Mouse (Mus musculus) limb, embryonic 15.5 days (tissue): ENCODE data around the gene Arid4b. TPM values are rescaled to one million over a fixed set of nuclear protein-coding genes. Genes with fewer than 3 reads are reported as not detected.
A peak's percentile ranks its signal among the peaks of the same experiment; 100 is the strongest.
"Not testable (repeated sequence)": the region's sequence is repeated elsewhere in the genome, so short reads cannot be mapped to it uniquely, and the experiment has no call there.

Experiments
- ATAC-seq: fragments of 200-750 bp; cut with Nextera tagmentation; 2 replicates; pipeline ENCODE4 v1.8.0; 2017; ENCODE audit warnings: low read depth, moderate TSS enrichment; ENCODE audit not compliant: insufficient number of reproducible peaks, low FRiP score, low TSS enrichment
- H3K27ac ChIP-seq: fragments of 300-500 bp; sonication (generic); 2 replicates; pipeline ENCODE4 v1.5.1; 2015; ENCODE audit warnings: moderate library complexity, mild to moderate bottlenecking, inconsistent platforms
- H3K27me3 ChIP-seq: fragments of 300-500 bp; sonication (generic); 2 replicates; pipeline ENCODE4 v1.6.1; 2015; ENCODE audit warnings: inconsistent platforms
- H3K36me3 ChIP-seq: fragments of 300-500 bp; sonication (generic); 2 replicates; pipeline ENCODE4 v1.6.1; 2015; ENCODE audit warnings: inconsistent platforms
- H3K4me1 ChIP-seq: fragments of 300-500 bp; sonication (generic); 2 replicates; pipeline ENCODE4 v1.6.1; 2015; ENCODE audit warnings: inconsistent platforms
- H3K4me2 ChIP-seq: fragments of 300-500 bp; sonication (generic); 2 replicates; pipeline ENCODE4 v1.6.1; 2015; ENCODE audit warnings: mild to moderate bottlenecking, inconsistent platforms
- H3K4me3 ChIP-seq: fragments of 300-500 bp; sonication (generic); 2 replicates; pipeline ENCODE4 v1.5.1; 2015; ENCODE audit warnings: mild to moderate bottlenecking, inconsistent platforms
- H3K9ac ChIP-seq: fragments of 300-500 bp; sonication (generic); 2 replicates; pipeline ENCODE4 v1.6.1; 2015; ENCODE audit warnings: inconsistent platforms
- H3K9me3 ChIP-seq: fragments of 300-500 bp; sonication (generic); 2 replicates; pipeline ENCODE4 v1.6.1; 2016; ENCODE audit warnings: inconsistent platforms
- WGBS: fragments of 180-500 bp; shearing (Covaris S2); methylation state at CpG from one replicate; pipeline ENCODE4 v1.1.7; 2015; 5-methylcytosine and 5-hydroxymethylcytosine counted together
- polyA plus RNA-seq: library from polyadenylated mRNA; unstranded; fragments of >200 nt; fragmentation: Nextera tagmentation; extraction: Ambion mirVana; gene quantifications from 2 replicates; pipeline ENCODE4 v1.2.1, GENCODE M21; 2015

Gene Arid4b
- polyA plus RNA-seq: 71.2 and 79.0 TPM in 2 replicates

DNA sequence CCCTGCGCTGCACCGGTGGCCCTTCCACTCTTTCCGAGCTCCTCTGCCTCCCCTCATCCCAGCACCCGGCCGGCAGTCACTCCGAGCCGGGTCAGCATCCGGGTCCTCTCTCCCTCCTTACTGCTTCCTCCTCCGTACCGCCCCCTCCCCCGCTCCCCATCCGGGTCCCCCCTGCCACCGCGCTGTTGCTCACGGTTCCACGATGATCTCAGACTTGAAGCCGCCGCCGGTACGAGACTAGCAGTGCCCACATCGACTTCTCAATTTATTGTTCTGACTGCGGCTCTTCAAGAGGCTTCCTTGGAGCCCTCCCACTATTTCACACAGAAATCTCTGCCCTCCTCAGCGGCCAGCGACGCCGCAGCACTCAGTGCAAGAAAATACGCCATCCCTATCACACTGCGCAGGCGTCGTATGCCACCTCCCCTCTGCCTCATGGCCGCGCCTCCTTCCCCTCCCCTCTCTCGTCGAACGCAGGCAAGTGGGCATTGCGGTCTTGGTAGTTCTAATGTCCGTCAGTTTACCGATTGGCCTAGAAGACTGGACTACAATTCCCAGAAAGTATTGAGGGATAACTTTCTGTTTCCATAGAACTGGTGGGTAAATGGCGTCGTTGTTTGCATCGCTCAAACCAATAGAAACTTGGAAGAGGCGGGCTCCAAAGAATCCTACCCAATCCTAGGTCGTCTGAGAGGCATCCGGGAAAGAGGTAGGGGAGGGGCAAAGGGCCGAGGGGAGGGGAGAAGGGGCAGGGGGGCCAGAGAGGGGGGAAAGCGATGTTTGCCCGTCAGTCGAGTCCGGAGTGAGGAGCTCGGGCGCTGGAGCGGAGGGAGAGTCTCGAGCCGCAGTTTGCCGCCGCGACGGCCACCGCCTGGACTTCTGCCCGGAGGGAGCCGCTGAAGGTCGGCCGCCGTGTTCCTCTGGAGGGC lies at the start of gene Arid4b, which contains the start of gene Ggps1:
TSS of gene Arid4b (plus strand) at position 220 of the 929 bp plus-strand sequence.
TSS of gene Ggps1 (minus strand) at position 476 of the 929 bp plus-strand sequence.
- Histone ChIP-seq H3K27me3 (no peaks in the 10 kb centered on the region), H3K9ac (peak within 1 kb of the TSS; percentile 98), H3K36me3 (0 out of 2 replicates have a peak, but pooled peaks cover 6% of the 10 kb centered on the region), H3K9me3 (no peaks in the 10 kb centered on the region), H3K4me3 (peak within 1 kb of the TSS; percentile 98), H3K27ac (peak within 1 kb of the TSS; percentile 99), H3K4me2 (peak within 1 kb of the TSS; percentile 62), H3K4me1 (peaks cover 10% of the 10 kb centered on the region; the same call in 1 of the 2 replicates)
- peak; percentile 99 for ATAC-seq
- under 1% methylated on average over 62 of the region's 64 CpGs for WGBS

GRCm38 (mm10) chr13:14014001-14014400 lies 49.0 kb upstream of the Arid4b start:
- WGBS: 89% methylated on average over 2 of the region's 2 CpGs
- Histone ChIP-seq H3K4me1 (no peaks in the 10 kb centered on the region), H3K36me3 (peaks cover 56% of the 10 kb centered on the region)

GRCm38 (mm10) chr13:14014540-14014939 lies 48.5 kb upstream of the Arid4b start:
- no peak overlapping the region for H3K4me3 ChIP-seq
- no peaks in the 10 kb centered on the region for H3K9me3 ChIP-seq
- no peak overlapping the region for H3K4me2 ChIP-seq
- no peak overlapping the region for H3K9ac ChIP-seq
- no peaks in the 10 kb centered on the region for H3K4me1 ChIP-seq
- H3K36me3 ChIP-seq: peaks cover 55% of the 10 kb centered on the region
- H3K27me3 ChIP-seq: no peaks in the 10 kb centered on the region
- ATAC-seq: no peak
- WGBS: 84% methylated on average over 4 of the region's 4 CpGs
- H3K27ac ChIP-seq: no peak overlapping the region

More at GRCm38 (mm10) chr13:14014001-14014400, 49.0 kb upstream of the Arid4b start:
- H3K9ac ChIP-seq: no peak overlapping the region
- H3K9me3 ChIP-seq: no peaks in the 10 kb centered on the region
- no peaks in the 10 kb centered on the region for H3K27me3 ChIP-seq
- ATAC-seq: no peak
- H3K27ac ChIP-seq: no peak overlapping the region
- H3K4me3 ChIP-seq: no peak overlapping the region
- no peak overlapping the region for H3K4me2 ChIP-seq

- no peak for ATAC-seq
- H3K9me3 ChIP-seq: no peaks in the 10 kb centered on the region
- no peak overlapping the region for H3K27ac ChIP-seq
- H3K4me1 ChIP-seq: no peaks in the 10 kb centered on the region
- H3K36me3 ChIP-seq: peaks cover 55% of the 10 kb centered on the region
- H3K4me2 ChIP-seq: no peak overlapping the region
- 84% methylated on average over 6 of the region's 6 CpGs for WGBS
- no peak overlapping the region for H3K4me3 ChIP-seq
- no peaks in the 10 kb centered on the region for H3K27me3 ChIP-seq
- no peak overlapping the region for H3K9ac ChIP-seq
Measured at GRCm38 (mm10) chr13:14015609-14016008, 47.4 kb upstream of the Arid4b start.

DNA sequence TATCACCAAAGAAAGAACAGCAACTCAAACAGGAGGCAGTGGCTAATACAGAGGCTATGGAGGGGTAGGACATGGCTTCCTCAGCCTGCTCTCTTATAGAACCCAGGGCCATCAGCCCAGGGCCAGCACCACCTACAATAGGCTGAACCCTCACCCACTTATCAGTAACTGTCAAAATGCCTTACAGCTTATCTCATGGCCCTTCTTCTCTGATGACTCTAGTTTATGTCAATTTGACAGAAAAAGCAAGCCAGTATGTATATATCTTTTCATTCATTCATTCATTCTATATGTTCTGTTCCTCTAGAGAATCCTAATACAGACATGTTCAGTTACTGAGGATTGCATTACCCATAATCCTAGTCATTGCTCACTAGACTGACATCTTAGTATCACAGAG lies 44.7 kb upstream of the Arid4b start:
- H3K36me3 ChIP-seq: peaks cover 32% of the 10 kb centered on the region
- H3K4me3 ChIP-seq: no peak overlapping the region
- no peaks in the 10 kb centered on the region for H3K27me3 ChIP-seq
- no peak overlapping the region for H3K4me2 ChIP-seq
- ATAC-seq: no peak
- no peak overlapping the region for H3K27ac ChIP-seq
- H3K9ac ChIP-seq: no peak overlapping the region
- H3K4me1 ChIP-seq: no peaks in the 10 kb centered on the region
- no peaks in the 10 kb centered on the region for H3K9me3 ChIP-seq

DNA sequence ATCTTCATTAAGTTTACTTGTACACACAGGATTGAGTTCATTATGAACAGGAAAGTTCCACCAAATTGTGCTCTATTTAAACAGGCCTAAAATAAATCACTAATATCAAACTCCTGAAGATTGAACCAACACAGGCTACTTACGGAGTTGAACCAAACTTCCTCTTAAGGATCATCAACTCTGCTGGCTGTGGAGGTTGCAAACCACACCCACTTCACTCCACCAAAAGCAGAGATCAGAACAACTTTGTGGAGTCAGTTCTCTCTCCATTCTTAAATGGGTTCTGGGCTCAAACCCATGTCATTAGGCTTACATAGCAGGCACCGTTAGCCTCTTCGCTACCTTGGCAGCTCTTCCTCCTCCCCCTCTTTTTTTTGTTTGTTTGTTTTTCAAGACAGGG lies 44.2 kb upstream of the Arid4b start:
- no peak overlapping the region for H3K4me3 ChIP-seq
- H3K36me3 ChIP-seq: peaks cover 28% of the 10 kb centered on the region
- H3K27ac ChIP-seq: no peak overlapping the region
- no peak overlapping the region for H3K9ac ChIP-seq
- H3K4me2 ChIP-seq: no peak overlapping the region
- no peak for ATAC-seq
- H3K27me3 ChIP-seq: no peaks in the 10 kb centered on the region
- WGBS: 90% methylated on average over 3 of the region's 3 CpGs
- no peaks in the 10 kb centered on the region for H3K9me3 ChIP-seq
- H3K4me1 ChIP-seq: no peaks in the 10 kb centered on the region

GRCm38 (mm10) chr13:14021417-14021816 lies 41.6 kb upstream of the Arid4b start:
- H3K4me1 ChIP-seq, H3K27ac ChIP-seq, H3K4me3 ChIP-seq, ATAC-seq, H3K9ac ChIP-seq, H3K4me2 ChIP-seq, H3K27me3 ChIP-seq, H3K9me3 ChIP-seq: not testable (repeated sequence)
- peaks cover 27% of the 10 kb centered on the region for H3K36me3 ChIP-seq
- 81% methylated on average over 11 of the region's 12 CpGs for WGBS

- H3K9ac ChIP-seq: no peak overlapping the region
- no peak for ATAC-seq
- H3K4me3 ChIP-seq: no peak overlapping the region
- H3K36me3 ChIP-seq: peaks cover 23% of the 10 kb centered on the region
- H3K27ac ChIP-seq: no peak overlapping the region
- H3K4me2 ChIP-seq: no peak overlapping the region
- no peaks in the 10 kb centered on the region for H3K9me3 ChIP-seq
- 89% methylated on average over 6 of the region's 6 CpGs for WGBS
- no peaks in the 10 kb centered on the region for H3K27me3 ChIP-seq
- no peaks in the 10 kb centered on the region for H3K4me1 ChIP-seq
Measured at GRCm38 (mm10) chr13:14025554-14025953, 37.5 kb upstream of the Arid4b start.

DNA sequence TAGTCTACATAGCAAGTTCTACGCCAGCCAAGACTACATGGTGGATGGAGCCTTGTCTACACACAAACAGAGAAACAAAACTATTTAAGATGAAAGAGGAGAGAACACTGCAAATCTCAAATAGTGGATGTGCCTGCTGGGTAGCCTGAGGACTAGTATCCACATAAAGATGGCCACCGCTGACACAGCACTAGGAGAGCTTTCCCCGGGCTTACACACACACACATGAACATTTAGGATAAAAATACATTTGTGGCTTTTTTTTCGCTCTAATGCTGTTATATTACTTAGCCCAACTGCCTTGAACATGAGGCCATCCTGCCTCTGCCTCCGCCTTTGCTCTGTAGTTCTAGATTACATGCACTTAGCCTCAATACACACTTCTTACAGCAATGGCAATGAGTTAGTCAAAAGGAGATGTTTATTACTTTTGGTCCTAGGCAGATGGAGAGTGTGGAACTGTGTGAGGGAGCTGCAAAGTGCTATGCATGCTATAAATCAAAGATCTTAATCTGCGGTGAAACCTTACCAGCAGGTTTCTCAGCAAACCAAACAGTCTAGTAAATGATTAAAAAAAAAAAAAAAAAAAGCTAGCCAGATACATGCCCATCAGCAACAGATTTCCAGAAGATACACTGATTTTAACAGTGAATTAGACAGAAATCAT lies 36.7 kb upstream of the Arid4b start:
- Histone ChIP-seq H3K27ac (no peak overlapping the region), H3K4me3 (no peak overlapping the region), H3K27me3 (no peaks in the 10 kb centered on the region), H3K36me3 (peaks cover 23% of the 10 kb centered on the region), H3K9ac (no peak overlapping the region), H3K4me1 (no peaks in the 10 kb centered on the region), H3K9me3 (no peaks in the 10 kb centered on the region), H3K4me2 (no peak overlapping the region)
- no peak for ATAC-seq
- 93% methylated on average over 6 of the region's 6 CpGs for WGBS

DNA sequence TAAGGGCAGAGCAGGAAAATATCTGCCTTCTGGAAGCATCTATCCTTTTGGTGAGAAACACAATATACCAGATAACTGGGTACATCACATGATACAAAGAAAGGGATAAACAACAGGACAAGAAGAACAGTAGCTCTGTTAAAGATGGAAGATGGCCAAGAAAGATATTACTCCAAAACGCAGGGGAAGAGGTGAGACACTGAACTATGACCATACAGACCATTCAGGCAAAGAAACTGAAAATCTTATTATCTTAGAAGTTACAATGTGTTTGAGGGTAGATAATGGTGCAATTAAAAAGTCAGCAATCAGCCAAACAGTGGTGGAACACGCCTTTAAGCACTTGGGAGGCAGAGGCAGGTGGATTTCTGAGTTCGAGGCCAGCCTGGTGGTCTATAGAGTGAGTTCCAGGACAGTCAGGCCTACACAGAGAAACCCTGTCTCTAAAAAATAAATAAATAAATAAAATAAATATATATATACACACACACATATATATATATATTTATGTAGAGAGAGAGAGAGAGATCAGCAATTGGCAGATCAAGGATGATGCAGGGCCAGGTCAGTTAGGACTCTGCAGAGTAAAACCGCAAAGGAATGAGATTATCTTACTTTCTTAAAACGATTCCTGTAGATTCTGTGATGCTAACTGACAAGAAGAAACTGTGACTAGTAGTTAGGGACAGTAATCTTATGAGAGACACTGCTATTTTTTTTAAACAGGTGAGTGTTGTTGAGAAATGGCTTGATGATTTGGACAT lies 29.5 kb upstream of the Arid4b start:
- Histone ChIP-seq H3K4me2 (no peak overlapping the region), H3K9me3 (no peaks in the 10 kb centered on the region), H3K36me3 (peaks cover 5% of the 10 kb centered on the region), H3K4me1 (peaks cover 2% of the 10 kb centered on the region), H3K4me3 (no peak overlapping the region), H3K27me3 (no peaks in the 10 kb centered on the region), H3K9ac (no peak overlapping the region), H3K27ac (no peak overlapping the region)
- ATAC-seq: no peak
- WGBS: 90% methylated on average over 5 of the region's 5 CpGs

DNA sequence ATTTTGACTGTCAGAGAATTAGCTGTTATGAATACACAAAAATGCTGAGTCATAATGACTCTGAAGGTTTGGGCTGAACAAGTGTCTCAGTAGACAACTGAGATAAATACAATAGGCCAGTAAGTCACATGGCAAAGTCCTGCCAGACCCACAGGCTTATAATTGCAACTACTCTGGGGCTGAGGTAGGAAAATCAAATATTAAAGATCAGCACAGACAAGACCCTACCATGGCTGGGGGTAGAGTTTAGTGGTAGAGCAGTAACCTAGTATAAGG lies 29.0 kb upstream of the Arid4b start:
- Histone ChIP-seq H3K9me3 (no peaks in the 10 kb centered on the region), H3K27ac (no peak overlapping the region), H3K27me3 (no peaks in the 10 kb centered on the region), H3K4me3 (no peak overlapping the region), H3K9ac (no peak overlapping the region), H3K4me2 (no peak overlapping the region), H3K4me1 (peaks cover 5% of the 10 kb centered on the region), H3K36me3 (peaks cover 3% of the 10 kb centered on the region)
- ATAC-seq: no peak

GRCm38 (mm10) chr13:14035352-14035751 lies 27.7 kb upstream of the Arid4b start:
- not testable (repeated sequence) for H3K9me3 ChIP-seq, H3K4me3 ChIP-seq, H3K27ac ChIP-seq, H3K27me3 ChIP-seq, H3K4me1 ChIP-seq, ATAC-seq, H3K4me2 ChIP-seq, H3K36me3 ChIP-seq, H3K9ac ChIP-seq
- 84% methylated on average over 3 of the region's 3 CpGs for WGBS
